Mouse (Mus musculus) retina, postnatal 1 day (tissue): ENCODE measurements at regions not wholly inside any gene's neighbourhood (a gene's known extent, or its start where the extent isn't known, plus 50 kb on each side); places are given as distances from the start of the nearest gene placed in this dataset.
A peak's percentile ranks its signal among the peaks of the same experiment; 100 is the strongest.

ENCODE experiments used
- DNase-seq: peaks from one replicate; pipeline ENCODE4 v3.0.0-alpha.2; 2012

- DNase-seq = no peak
Measured at GRCm38 (mm10) chr1:120921540-120921939, 319.3 kb downstream of the En1 start.

- no peak for DNase-seq
Measured at GRCm38 (mm10) chr1:120925271-120925670, 323.1 kb downstream of the En1 start.

- no peak for DNase-seq
Measured at GRCm38 (mm10) chr1:120930141-120930540, 327.9 kb downstream of the En1 start.

- DNase-seq = no peak
Measured at GRCm38 (mm10) chr1:120935321-120935720, 333.1 kb downstream of the En1 start.

- no peak for DNase-seq
Measured at GRCm38 (mm10) chr1:120943711-120944110, 341.5 kb downstream of the En1 start.

GRCm38 (mm10) chr1:120946349-120946748 lies 344.1 kb downstream of the En1 start:
- no peak for DNase-seq

GRCm38 (mm10) chr1:120961235-120961634 lies 359.0 kb downstream of the En1 start:
- DNase-seq = no peak

GRCm38 (mm10) chr1:120961984-120962383 lies 359.8 kb downstream of the En1 start:
- peak; percentile 64 for DNase-seq

GRCm38 (mm10) chr1:120963477-120964178 lies 361.4 kb downstream of the En1 start:
- peak; percentile 47 for DNase-seq

- no peak for DNase-seq
Measured at GRCm38 (mm10) chr1:120964179-120964517, 361.9 kb downstream of the En1 start.

GRCm38 (mm10) chr1:120966132-120966531 lies 363.9 kb downstream of the En1 start:
- DNase-seq = no peak

- DNase-seq = no peak
Measured at GRCm38 (mm10) chr1:120974661-120975060, 357.7 kb downstream of the Insig2 start.

- DNase-seq = no peak
Measured at GRCm38 (mm10) chr1:121004535-121004934, 327.9 kb downstream of the Insig2 start.

- DNase-seq = no peak
Measured at GRCm38 (mm10) chr1:121005198-121005597, 327.2 kb downstream of the Insig2 start.

- no peak for DNase-seq
Measured at GRCm38 (mm10) chr1:121012126-121012525, 320.3 kb downstream of the Insig2 start.

- peak; percentile 5 for DNase-seq
Measured at GRCm38 (mm10) chr1:121013839-121014503, 318.4 kb downstream of the Insig2 start.

GRCm38 (mm10) chr1:121029375-121029774 lies 303.0 kb downstream of the Insig2 start:
- no peak for DNase-seq

GRCm38 (mm10) chr1:121034761-121035393 lies 297.5 kb downstream of the Insig2 start:
- no peak for DNase-seq

GRCm38 (mm10) chr1:121046581-121046980 lies 285.8 kb downstream of the Insig2 start:
- DNase-seq = peak; percentile 38

- peak; percentile 9 for DNase-seq
Measured at GRCm38 (mm10) chr1:121047406-121047805, 285.0 kb downstream of the Insig2 start.

GRCm38 (mm10) chr1:121049684-121050083 lies 282.7 kb downstream of the Insig2 start:
- no peak for DNase-seq

- peak; percentile 85 for DNase-seq
Measured at GRCm38 (mm10) chr1:121050695-121051495, 281.5 kb downstream of the Insig2 start.

GRCm38 (mm10) chr1:121051496-121052119 lies 280.8 kb downstream of the Insig2 start:
- peak; percentile 16 for DNase-seq
